Mouse (Mus musculus): ENCODE results near the gene Tssk6.

DNA sequence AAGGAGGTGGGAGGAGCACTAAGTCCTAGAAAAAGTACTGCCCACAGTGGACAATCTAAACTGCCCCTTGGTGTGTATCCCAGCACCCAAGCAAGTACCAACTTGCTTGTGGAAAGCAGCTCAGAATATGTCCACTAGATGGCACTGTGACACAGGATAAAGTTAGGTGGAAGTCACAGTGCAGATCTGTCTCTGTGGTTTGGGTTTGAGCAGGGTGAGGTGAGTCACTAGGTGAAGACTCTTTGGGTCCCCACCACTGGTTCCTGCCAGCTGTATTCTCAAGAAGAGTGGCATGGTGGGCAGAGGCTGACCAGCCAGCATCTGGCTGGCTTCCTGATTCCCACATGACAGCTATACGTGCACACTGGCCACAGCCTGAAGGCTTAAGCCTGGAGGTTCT, 17.0 kb downstream of the Tssk6 start:
- TF ChIP-seq CTCF (IDR thresholded peaks at IDR 0.05; ENCODE audit: low read depth) (peak; percentile 96), EP300 (IDR thresholded peaks at IDR 0.05; ENCODE audit: low read depth) (no peak)

All from liver, postnatal 0 days (tissue).